Mouse (Mus musculus) lung, embryonic 14.5 days (tissue): ENCODE data around the gene Isx. TPM values are rescaled to one million over a fixed set of nuclear protein-coding genes. Genes with fewer than 3 reads are reported as not detected.

Experiments
- ATAC-seq: fragments of 200-750 bp; cut with Nextera tagmentation; 2 replicates; pipeline ENCODE4 v1.8.0; 2017; ENCODE audit warnings: mild to moderate bottlenecking, moderate TSS enrichment, moderate library complexity; ENCODE audit not compliant: insufficient read depth
- DNase-seq: peaks from one replicate; pipeline ENCODE4 v3.0.0-alpha.2; 2015
- H3K27ac ChIP-seq: fragments of 300-500 bp; sonication (generic); 2 replicates; pipeline ENCODE4 v1.5.1; 2014; ENCODE audit warnings: low read depth, mild to moderate bottlenecking, moderate library complexity
- H3K27me3 ChIP-seq: fragments of 300-500 bp; sonication (generic); 2 replicates; pipeline ENCODE4 v1.6.1; 2014; ENCODE audit warnings: low read length, control low read depth; ENCODE audit not compliant: insufficient read depth
- H3K36me3 ChIP-seq: fragments of 300-500 bp; sonication (generic); 2 replicates; pipeline ENCODE4 v1.6.1; 2014; ENCODE audit warnings: control low read depth; ENCODE audit not compliant: insufficient read depth
- H3K4me1 ChIP-seq: fragments of 300-500 bp; sonication (generic); 2 replicates; pipeline ENCODE4 v1.6.1; 2014; ENCODE audit warnings: antibody characterized with exemption, control low read depth; ENCODE audit not compliant: insufficient read depth
- H3K4me2 ChIP-seq: fragments of 300-500 bp; sonication (generic); 2 replicates; pipeline ENCODE4 v1.6.1; 2014; ENCODE audit warnings: mild to moderate bottlenecking
- H3K4me3 ChIP-seq: fragments of 300-500 bp; sonication (generic); 2 replicates; pipeline ENCODE4 v1.5.1; 2014; ENCODE audit warnings: low read depth, low read length
- H3K9ac ChIP-seq: fragments of 300-500 bp; sonication (generic); 2 replicates; pipeline ENCODE4 v1.6.1; 2014
- H3K9me3 ChIP-seq: fragments of 300-500 bp; sonication (generic); 2 replicates; pipeline ENCODE4 v1.6.1; 2016; ENCODE audit warnings: low read depth, low read length, control low read depth
- CTCF ChIP-seq: IDR thresholded peaks from 2 replicates; pipeline ENCODE4 v1.5.1; 2016; ENCODE audit warnings: antibody characterized with exemption, low read depth
- WGBS: fragments of 180-500 bp; shearing (Covaris S2); extraction: QIAGEN DNeasy Blood & Tissue Kit; methylation state at CpG from one replicate; pipeline ENCODE4 v1.1.7; 2014; 5-methylcytosine and 5-hydroxymethylcytosine counted together
- polyA plus RNA-seq: library from polyadenylated mRNA; unstranded; fragments of >200 nt; fragmentation: Nextera tagmentation; extraction: Ambion mirVana; gene quantifications from 2 replicates; pipeline ENCODE4 v1.2.1, GENCODE M21; 2014

Isx gene
- polyA plus RNA-seq, 1 experiment from 2014 or later: not detected

DNA sequence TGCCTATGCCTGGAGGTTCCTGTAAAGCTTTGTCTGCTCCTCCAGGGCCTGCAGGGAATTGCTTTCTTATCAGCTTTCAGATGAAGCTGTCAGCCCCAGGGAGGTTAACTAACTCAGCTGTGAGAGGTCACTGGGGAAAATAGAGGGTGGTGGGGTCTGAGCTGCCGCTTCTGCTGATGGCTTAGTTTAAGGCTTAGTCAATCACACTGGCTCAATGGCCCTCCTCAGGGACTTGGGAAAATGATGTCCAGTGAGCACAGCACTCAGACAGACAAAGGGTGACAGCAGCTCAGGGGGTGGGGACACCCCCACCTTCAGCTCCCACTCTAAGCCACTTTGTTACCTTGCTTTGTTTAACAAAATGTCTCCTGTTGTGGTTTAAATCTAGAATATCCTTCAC is 55.0 kb downstream of the Isx start:
- no peaks in the 10 kb centered on the region for H3K9me3 ChIP-seq
- WGBS: 24% methylated on average over 1 of the region's 1 CpGs
- H3K4me3 ChIP-seq: no peak overlapping the region
- no peaks in the 10 kb centered on the region for H3K4me1 ChIP-seq
- no peaks in the 10 kb centered on the region for H3K27me3 ChIP-seq
- DNase-seq: no peak
- no peak overlapping the region for H3K27ac ChIP-seq
- no peak for TF ChIP-seq CTCF
- H3K36me3 ChIP-seq: no peaks in the 10 kb centered on the region
- no peak for ATAC-seq
- H3K9ac ChIP-seq: no peak overlapping the region
- no peak overlapping the region for H3K4me2 ChIP-seq

DNA sequence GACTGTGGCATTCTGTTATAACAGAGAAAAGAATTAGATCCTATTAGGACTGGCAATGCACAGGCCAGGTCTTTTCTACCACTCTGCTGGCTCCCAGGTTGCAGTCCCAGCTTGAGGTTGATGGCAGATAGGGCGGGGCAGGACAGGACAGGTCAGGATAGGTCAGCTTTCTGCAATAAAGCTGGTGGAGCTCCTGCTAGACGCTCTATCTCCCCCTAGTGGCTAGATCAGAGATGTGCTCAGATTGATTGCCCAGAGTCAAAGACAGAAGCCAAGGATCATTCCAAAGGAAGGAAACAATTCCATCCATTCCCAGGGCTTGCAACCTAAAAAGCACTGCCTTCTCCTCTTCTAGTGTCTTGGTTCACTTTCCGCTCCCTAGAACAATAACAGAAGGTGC is 57.8 kb downstream of the Isx start:
- Histone ChIP-seq H3K9ac (no peak overlapping the region), H3K4me1 (no peaks in the 10 kb centered on the region), H3K4me3 (no peak overlapping the region), H3K4me2 (no peak overlapping the region), H3K9me3 (no peaks in the 10 kb centered on the region), H3K27ac (no peak overlapping the region), H3K36me3 (no peaks in the 10 kb centered on the region), H3K27me3 (no peaks in the 10 kb centered on the region)
- peak; percentile 75 for TF ChIP-seq CTCF
- ATAC-seq (no peak), DNase-seq (peak; percentile 76)
- 26% methylated on average over 3 of the region's 3 CpGs for WGBS

DNA sequence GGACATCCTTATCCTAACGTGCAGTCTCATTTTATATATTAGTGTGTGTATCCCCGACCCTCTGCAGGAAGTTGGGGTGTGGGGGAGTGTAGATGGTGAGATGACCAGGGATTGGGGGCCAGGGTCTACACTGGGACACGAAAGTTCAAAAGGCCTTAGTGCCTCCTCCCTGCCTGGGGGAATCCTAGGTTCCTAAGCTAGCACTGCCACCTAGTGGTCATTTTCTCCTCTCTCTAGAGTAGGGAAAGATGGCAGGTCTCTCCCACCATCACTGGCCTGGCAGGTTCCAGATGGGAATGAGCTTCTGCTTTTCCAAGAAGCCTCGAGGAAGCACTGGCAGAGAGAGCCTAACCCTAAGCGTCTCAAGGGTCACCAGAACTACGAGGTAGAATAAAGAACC is 62.3 kb downstream of the Isx start:
- H3K9me3 ChIP-seq: no peaks in the 10 kb centered on the region
- H3K27me3 ChIP-seq: no peaks in the 10 kb centered on the region
- no peaks in the 10 kb centered on the region for H3K36me3 ChIP-seq
- ATAC-seq (peak; percentile 73; the same call in 1 of the 2 replicates), DNase-seq (peak; percentile 85)
- H3K4me1 ChIP-seq: no peaks in the 10 kb centered on the region
- 15% methylated on average over 6 of the region's 6 CpGs for WGBS
- H3K27ac ChIP-seq: no peak overlapping the region
- no peak overlapping the region for H3K4me2 ChIP-seq
- H3K9ac ChIP-seq: no peak overlapping the region
- TF ChIP-seq CTCF: peak; percentile 79
- no peak overlapping the region for H3K4me3 ChIP-seq

DNA sequence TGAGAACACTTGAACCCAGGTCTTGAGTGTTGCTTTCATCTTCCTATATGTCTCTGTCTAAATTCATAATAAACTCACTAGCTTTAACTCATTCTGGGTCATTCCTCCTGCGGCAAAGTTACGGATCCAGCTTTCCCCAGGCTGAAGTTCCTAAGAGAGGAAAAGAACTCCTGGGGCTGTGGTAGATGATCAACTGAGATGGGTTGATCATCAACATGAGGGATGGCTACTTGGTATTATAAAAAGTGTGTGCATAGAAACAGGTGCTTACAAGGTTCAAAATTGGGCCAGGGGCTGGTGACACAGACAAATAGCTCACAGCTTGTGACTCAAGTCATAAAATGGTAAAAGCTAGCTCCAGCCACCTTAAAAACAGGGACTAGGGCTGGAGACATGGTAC is 63.7 kb downstream of the Isx start:
- Histone ChIP-seq H3K9me3 (no peaks in the 10 kb centered on the region), H3K4me1 (no peaks in the 10 kb centered on the region), H3K36me3 (no peaks in the 10 kb centered on the region), H3K4me2 (no peak overlapping the region), H3K27ac (no peak overlapping the region), H3K9ac (no peak overlapping the region), H3K27me3 (no peaks in the 10 kb centered on the region), H3K4me3 (no peak overlapping the region)
- TF ChIP-seq CTCF: no peak
- ATAC-seq (no peak), DNase-seq (no peak)
- WGBS: 87% methylated on average over 2 of the region's 2 CpGs

DNA sequence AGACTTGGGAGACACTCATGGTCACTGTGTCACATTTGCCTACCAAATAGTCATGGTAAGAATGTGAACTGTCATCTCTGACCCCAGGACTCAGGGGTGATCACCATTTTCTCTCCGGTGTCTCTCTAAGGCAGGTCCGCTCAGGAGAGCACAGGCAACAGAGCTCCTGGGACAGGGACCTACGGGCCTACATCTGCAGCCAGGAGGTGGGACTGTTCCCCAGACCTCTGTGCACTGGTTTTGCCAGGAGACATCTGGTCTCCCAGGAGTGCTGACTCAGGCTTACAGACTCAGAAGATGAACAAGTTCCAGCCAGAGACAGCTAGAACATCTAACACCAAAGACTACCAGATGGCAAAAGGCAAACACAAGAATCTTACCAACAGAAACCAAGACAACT is 69.1 kb downstream of the Isx start:
- no peak for TF ChIP-seq CTCF
- Histone ChIP-seq H3K27me3 (no peaks in the 10 kb centered on the region), H3K9me3 (no peaks in the 10 kb centered on the region), H3K4me1 (no peaks in the 10 kb centered on the region), H3K9ac (no peak overlapping the region), H3K4me2 (no peak overlapping the region), H3K36me3 (no peaks in the 10 kb centered on the region), H3K4me3 (no peak overlapping the region), H3K27ac (no peak overlapping the region)
- DNase-seq (no peak), ATAC-seq (no peak)
- 89% methylated on average over 3 of the region's 3 CpGs for WGBS

Other genes with a start within 250 kb of the Isx start
- gene Hmgxb4, start 120.2 kb downstream of the Isx start, polyA plus RNA-seq: 52.0 and 54.6 TPM in 2 replicates
- gene Tom1, start 160.5 kb downstream of the Isx start, polyA plus RNA-seq: 18.7 and 20.8 TPM in 2 replicates
- gene Hmox1, start 220.4 kb downstream of the Isx start, polyA plus RNA-seq: 24.6 and 26.3 TPM in 2 replicates
- 210 and 227 TPM in 2 replicates for gene Mcm5, start 236.4 kb downstream of the Isx start, polyA plus RNA-seq